Mouse (Mus musculus): ENCODE measurements around the gene Pde2a. TPM values are rescaled to one million over a fixed set of nuclear protein-coding genes. Genes with fewer than 3 reads are reported as not detected.

Pde2a gene
- total RNA-seq, 2 experiments from 2014 or later: 163 to 207 TPM

Small RNAs within 50 kb of the gene (microRNA-seq; reads per million reads assigned to microRNA genes)
- 36,292 reads per million, percentile 98 among the genes with 10 or more reads in this experiment for gene Mir139

Other genes starting within 250 kb of the Pde2a start
- gene Atg16l2, start 119.4 kb upstream of the Pde2a start, total RNA-seq (2021): 10 to 100 TPM; 14.6 to 34.6 TPM
- gene Stard10, start 104.6 kb upstream of the Pde2a start, total RNA-seq (2021): 10 to 100 TPM; 22.5 to 60.5 TPM
- gene Arap1, start 73.6 kb upstream of the Pde2a start, total RNA-seq (2021): 10 to 100 TPM; 30.0 to 35.4 TPM
- gene Gm45837, start 10.8 kb upstream of the Pde2a start, total RNA-seq (2021): 1 to 10 TPM in 1 of 2 experiments, not detected in 1; 3.8 TPM
- gene Art2b, start 163.9 kb downstream of the Pde2a start, total RNA-seq (2021): not detected
- gene Clpb, start 241.9 kb downstream of the Pde2a start, total RNA-seq (2021): 10 to 100 TPM; 73.1 to 94.5 TPM

Data from adrenal gland, postnatal 36 days (tissue).